Mouse (Mus musculus) kidney, embryonic 15.5 days (tissue): ENCODE results near the gene Rbfox1. TPM values are rescaled to one million over a fixed set of nuclear protein-coding genes. Genes with fewer than 3 reads are reported as not detected.
A peak's percentile ranks its signal among the peaks of the same experiment; 100 is the strongest.

Experiments
- ATAC-seq: fragments of 200-750 bp; cut with Nextera tagmentation; replicated peaks from 2 replicates; pipeline ENCODE4 v1.8.0; 2017; ENCODE audit warnings: moderate TSS enrichment; ENCODE audit not compliant: low FRiP score
- H3K27ac ChIP-seq: fragments of 300-500 bp; sonication (generic); 2 replicates; pipeline ENCODE4 v1.5.1; 2015; ENCODE audit warnings: mild to moderate bottlenecking, inconsistent platforms
- H3K27me3 ChIP-seq: fragments of 300-500 bp; sonication (generic); 2 replicates; pipeline ENCODE4 v1.6.1; 2015; ENCODE audit warnings: inconsistent platforms
- H3K36me3 ChIP-seq: fragments of 300-500 bp; sonication (generic); 2 replicates; pipeline ENCODE4 v1.6.1; 2015; ENCODE audit warnings: inconsistent platforms
- H3K4me1 ChIP-seq: fragments of 300-500 bp; sonication (generic); 2 replicates; pipeline ENCODE4 v1.6.1; 2015; ENCODE audit warnings: inconsistent platforms
- H3K4me2 ChIP-seq: fragments of 300-500 bp; sonication (generic); 2 replicates; pipeline ENCODE4 v1.6.1; 2015; ENCODE audit warnings: moderate library complexity, mild to moderate bottlenecking, inconsistent platforms
- H3K4me3 ChIP-seq: fragments of 300-500 bp; sonication (generic); replicated peaks from 2 replicates; pipeline ENCODE4 v1.5.1; 2015; ENCODE audit warnings: mild to moderate bottlenecking, inconsistent platforms
- H3K9ac ChIP-seq: fragments of 300-500 bp; sonication (generic); 2 replicates; pipeline ENCODE4 v1.6.1; 2015; ENCODE audit warnings: mild to moderate bottlenecking, inconsistent platforms
- H3K9me3 ChIP-seq: fragments of 300-500 bp; sonication (generic); replicated peaks from 2 replicates; pipeline ENCODE4 v1.6.1; 2016; ENCODE audit warnings: inconsistent platforms
- whole genome bisulfite sequencing: fragments of 180-500 bp; shearing (Covaris S2); methylation state at CpG from one replicate; pipeline ENCODE4 v1.1.7; 2015; ENCODE audit warnings: mixed read lengths; 5-methylcytosine and 5-hydroxymethylcytosine counted together
- polyA plus RNA-seq: library from polyadenylated mRNA; unstranded; fragments of >200 nt; fragmentation: Nextera tagmentation; extraction: Ambion mirVana; gene quantifications from 2 replicates; pipeline ENCODE4 v1.2.1, GENCODE M21; 2015

Rbfox1 gene
- polyA plus RNA-seq, 1 experiment from 2014 or later: 6.7 TPM

DNA sequence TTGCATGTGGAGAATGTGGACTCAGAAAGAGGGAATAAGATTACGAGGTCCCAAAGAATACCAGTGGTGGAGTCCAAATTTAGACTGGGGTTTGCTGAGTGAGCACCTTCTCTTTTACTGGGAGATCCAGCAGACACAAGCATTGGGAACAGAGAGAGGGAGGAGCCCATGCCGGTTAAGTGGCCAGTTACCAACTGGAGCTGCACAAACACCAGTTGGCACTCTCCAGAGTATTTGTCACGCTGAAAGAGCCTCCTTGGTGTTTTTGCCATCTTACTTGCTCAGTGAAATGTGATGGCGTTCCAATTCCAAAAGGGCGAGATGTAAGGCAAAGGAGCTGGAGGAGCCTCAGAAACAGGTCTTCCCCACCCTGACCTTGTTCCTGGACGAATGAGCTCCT is 1190.6 kb downstream of the Rbfox1 start:
- no peak overlapping the region for H3K4me3 ChIP-seq
- ATAC-seq: no peak
- H3K9me3 ChIP-seq: no peaks in the 10 kb centered on the region
- no peak overlapping the region for H3K9ac ChIP-seq
- no peaks in the 10 kb centered on the region for H3K27me3 ChIP-seq
- H3K4me2 ChIP-seq: no peak overlapping the region
- no peak overlapping the region for H3K27ac ChIP-seq
- WGBS: 84% methylated on average over 6 of the region's 6 CpGs
- H3K4me1 ChIP-seq: no peaks in the 10 kb centered on the region
- H3K36me3 ChIP-seq: no peaks in the 10 kb centered on the region

GRCm38 (mm10) chr16:7076305-7076704 is 1191.2 kb downstream of the Rbfox1 start:
- WGBS: 92% methylated on average over 1 of the region's 1 CpGs
- no peaks in the 10 kb centered on the region for H3K27me3 ChIP-seq
- no peak overlapping the region for H3K27ac ChIP-seq
- H3K4me1 ChIP-seq: peaks cover 1% of the 10 kb centered on the region; the same call in 1 of the 2 replicates
- H3K9me3 ChIP-seq: no peaks in the 10 kb centered on the region
- no peak for ATAC-seq
- no peak overlapping the region for H3K9ac ChIP-seq
- H3K4me2 ChIP-seq: no peak overlapping the region
- no peaks in the 10 kb centered on the region for H3K36me3 ChIP-seq
- H3K4me3 ChIP-seq: no peak overlapping the region

DNA sequence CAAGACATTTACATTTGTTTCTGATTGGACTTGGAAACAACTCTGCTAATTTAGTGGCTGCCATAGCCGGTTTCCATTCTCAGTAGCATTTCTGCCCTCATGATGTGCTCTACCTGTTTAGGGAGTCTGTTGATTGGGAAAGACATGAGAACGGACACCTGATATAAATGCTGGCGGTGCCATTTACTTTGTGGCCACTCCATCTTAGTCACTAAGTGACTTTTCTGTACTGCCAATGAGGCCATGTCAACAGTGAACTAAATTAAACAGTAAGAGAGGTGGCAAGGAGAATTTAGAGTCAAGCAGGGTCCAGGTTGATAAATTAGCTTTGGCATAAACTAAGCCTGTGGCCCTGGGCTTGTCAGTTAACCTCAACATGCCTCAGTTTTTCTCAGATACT is 1191.6 kb downstream of the Rbfox1 start:
- Histone ChIP-seq H3K9ac (no peak overlapping the region), H3K4me1 (peaks cover 5% of the 10 kb centered on the region), H3K4me2 (no peak overlapping the region), H3K9me3 (no peaks in the 10 kb centered on the region), H3K27me3 (no peaks in the 10 kb centered on the region), H3K4me3 (no peak overlapping the region), H3K36me3 (no peaks in the 10 kb centered on the region), H3K27ac (no peak overlapping the region)
- 90% methylated on average over 3 of the region's 3 CpGs for WGBS
- no peak for ATAC-seq

- Histone ChIP-seq H3K36me3 (no peaks in the 10 kb centered on the region), H3K9ac (no peak overlapping the region), H3K9me3 (no peaks in the 10 kb centered on the region), H3K27ac (no peak overlapping the region), H3K4me3 (no peak overlapping the region), H3K27me3 (no peaks in the 10 kb centered on the region), H3K4me1 (peaks cover 8% of the 10 kb centered on the region), H3K4me2 (no peak overlapping the region)
- ATAC-seq: no peak
- 83% methylated on average over 3 of the region's 3 CpGs for WGBS
Measured at GRCm38 (mm10) chr16:7081074-7081568, 1196.0 kb downstream of the Rbfox1 start.

- peaks cover 8% of the 10 kb centered on the region for H3K4me1 ChIP-seq
- H3K9ac ChIP-seq: no peak overlapping the region
- H3K4me3 ChIP-seq: no peak overlapping the region
- no peaks in the 10 kb centered on the region for H3K27me3 ChIP-seq
- no peak for ATAC-seq
- H3K36me3 ChIP-seq: no peaks in the 10 kb centered on the region
- H3K27ac ChIP-seq: 0 out of 2 replicates have a peak overlapping the region, but pooled peaks have one; percentile 6
- 65% methylated on average over 5 of the region's 5 CpGs for WGBS
- H3K9me3 ChIP-seq: no peaks in the 10 kb centered on the region
- H3K4me2 ChIP-seq: no peak overlapping the region
Measured at GRCm38 (mm10) chr16:7081684-7082255, 1196.6 kb downstream of the Rbfox1 start.

GRCm38 (mm10) chr16:7083937-7084336 is 1198.8 kb downstream of the Rbfox1 start:
- 90% methylated on average over 2 of the region's 2 CpGs for WGBS
- Histone ChIP-seq H3K27me3 (no peaks in the 10 kb centered on the region), H3K27ac (no peak overlapping the region), H3K9me3 (no peaks in the 10 kb centered on the region), H3K4me1 (peaks cover 10% of the 10 kb centered on the region), H3K4me3 (no peak overlapping the region), H3K36me3 (no peaks in the 10 kb centered on the region), H3K9ac (no peak overlapping the region), H3K4me2 (no peak overlapping the region)
- no peak for ATAC-seq

GRCm38 (mm10) chr16:7088601-7089430 is 1203.7 kb downstream of the Rbfox1 start:
- Histone ChIP-seq H3K27me3 (no peaks in the 10 kb centered on the region), H3K4me3 (no peak overlapping the region), H3K27ac (no peak overlapping the region), H3K4me2 (no peak overlapping the region), H3K9me3 (no peaks in the 10 kb centered on the region), H3K4me1 (0 out of 2 replicates have a peak, but pooled peaks cover 9% of the 10 kb centered on the region), H3K9ac (no peak overlapping the region), H3K36me3 (no peaks in the 10 kb centered on the region)
- 44% methylated on average over 10 of the region's 10 CpGs for WGBS
- ATAC-seq: peak; percentile 54

DNA sequence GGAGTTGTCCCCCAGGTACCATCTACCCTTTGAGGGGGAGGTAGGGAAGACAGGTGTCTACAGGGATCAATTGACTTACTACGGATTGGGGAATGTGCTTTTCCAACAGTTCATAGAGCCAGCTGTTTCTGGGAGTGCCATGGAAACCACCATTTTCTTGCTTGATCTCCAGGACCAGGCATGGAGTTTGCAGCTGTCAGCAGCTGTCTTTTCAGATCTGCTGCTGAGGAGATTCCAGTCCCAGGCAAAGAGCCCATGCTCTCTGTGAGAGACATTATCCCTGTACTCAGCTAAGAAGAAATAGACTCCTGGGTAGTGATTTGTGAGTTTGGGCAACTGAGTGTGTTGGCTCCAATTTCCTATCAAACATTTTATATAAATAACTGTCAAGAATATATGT is 1204.3 kb downstream of the Rbfox1 start:
- Histone ChIP-seq H3K9ac (no peak overlapping the region), H3K9me3 (no peaks in the 10 kb centered on the region), H3K4me2 (no peak overlapping the region), H3K27ac (no peak overlapping the region), H3K36me3 (no peaks in the 10 kb centered on the region), H3K4me3 (no peak overlapping the region), H3K27me3 (no peaks in the 10 kb centered on the region), H3K4me1 (0 out of 2 replicates have a peak, but pooled peaks cover 9% of the 10 kb centered on the region)
- 0 out of 2 replicates have a peak, but pooled peaks have one; percentile 9 for ATAC-seq
- 33% methylated on average over 1 of the region's 1 CpGs for WGBS

GRCm38 (mm10) chr16:7090205-7090604 is 1205.0 kb downstream of the Rbfox1 start:
- no peaks in the 10 kb centered on the region for H3K27me3 ChIP-seq
- ATAC-seq: no peak
- no peak overlapping the region for H3K9ac ChIP-seq
- no peaks in the 10 kb centered on the region for H3K9me3 ChIP-seq
- H3K27ac ChIP-seq: no peak overlapping the region
- H3K4me3 ChIP-seq: no peak overlapping the region
- H3K36me3 ChIP-seq: no peaks in the 10 kb centered on the region
- 76% methylated on average over 6 of the region's 6 CpGs for WGBS
- no peak overlapping the region for H3K4me2 ChIP-seq
- 0 out of 2 replicates have a peak, but pooled peaks cover 9% of the 10 kb centered on the region for H3K4me1 ChIP-seq

DNA sequence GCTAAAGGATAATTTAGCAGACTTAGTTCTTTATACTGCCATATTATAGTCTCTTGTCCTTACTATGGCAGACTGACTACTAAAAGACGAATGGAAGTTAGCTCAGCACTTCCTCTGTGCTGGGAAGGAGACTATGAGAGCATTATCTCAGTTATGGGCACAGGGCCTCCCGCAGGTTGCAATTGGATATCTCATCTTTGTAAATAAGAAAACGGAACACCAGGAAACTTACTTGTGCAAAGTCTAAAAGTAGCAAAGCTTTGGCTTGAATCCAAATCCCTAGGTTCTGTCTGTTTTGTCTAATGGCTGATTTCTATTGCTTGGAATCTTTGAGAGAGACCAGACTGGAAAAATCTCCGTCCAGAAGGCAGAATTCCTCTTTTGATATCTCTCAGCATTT is 1207.7 kb downstream of the Rbfox1 start:
- Histone ChIP-seq H3K4me3 (no peak overlapping the region), H3K27ac (no peak overlapping the region), H3K4me1 (0 out of 2 replicates have a peak, but pooled peaks cover 9% of the 10 kb centered on the region), H3K9me3 (no peaks in the 10 kb centered on the region), H3K27me3 (no peaks in the 10 kb centered on the region), H3K4me2 (no peak overlapping the region), H3K36me3 (no peaks in the 10 kb centered on the region), H3K9ac (no peak overlapping the region)
- no peak for ATAC-seq
- 68% methylated on average over 4 of the region's 4 CpGs for WGBS

GRCm38 (mm10) chr16:7093686-7094085 is 1208.5 kb downstream of the Rbfox1 start:
- Histone ChIP-seq H3K36me3 (no peaks in the 10 kb centered on the region), H3K9ac (no peak overlapping the region), H3K4me1 (0 out of 2 replicates have a peak, but pooled peaks cover 8% of the 10 kb centered on the region), H3K4me3 (no peak overlapping the region), H3K9me3 (no peaks in the 10 kb centered on the region), H3K27ac (no peak overlapping the region), H3K4me2 (no peak overlapping the region), H3K27me3 (no peaks in the 10 kb centered on the region)
- ATAC-seq: no peak
- 93% methylated on average over 3 of the region's 3 CpGs for WGBS

DNA sequence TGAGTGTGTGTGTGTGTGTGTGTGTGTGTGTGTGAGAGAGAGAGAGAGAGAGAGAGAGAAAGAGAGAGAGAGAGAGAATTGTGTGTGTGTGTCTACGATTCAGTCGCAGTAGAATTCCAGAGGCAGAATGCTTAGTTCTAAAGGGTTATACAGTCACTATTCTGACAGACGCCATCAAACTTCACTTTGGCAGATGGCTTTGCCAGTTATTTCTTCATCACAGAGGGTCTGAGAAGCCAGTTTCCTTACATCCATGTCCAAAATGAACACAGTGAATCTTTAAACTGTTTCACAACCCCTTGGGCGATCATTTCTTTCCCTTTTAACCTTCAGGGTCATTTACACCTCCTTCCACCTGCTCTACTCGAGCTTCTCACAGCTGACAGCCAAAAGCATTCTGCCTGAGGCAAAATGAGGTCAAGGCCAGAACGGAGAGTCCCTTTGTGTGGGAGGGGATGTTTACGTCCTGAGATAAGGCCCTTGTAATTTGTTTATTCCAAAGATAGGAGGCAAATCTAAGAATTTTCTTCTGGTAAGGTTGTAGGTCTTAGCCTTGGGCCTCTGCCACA is 1209.1 kb downstream of the Rbfox1 start:
- Histone ChIP-seq H3K27ac (no peak overlapping the region), H3K9ac (no peak overlapping the region), H3K27me3 (no peaks in the 10 kb centered on the region), H3K4me1 (0 out of 2 replicates have a peak, but pooled peaks cover 3% of the 10 kb centered on the region), H3K36me3 (no peaks in the 10 kb centered on the region), H3K9me3 (no peaks in the 10 kb centered on the region), H3K4me3 (no peak overlapping the region), H3K4me2 (no peak overlapping the region)
- no peak for ATAC-seq
- whole genome bisulfite sequencing: 74% methylated on average over 7 of the region's 7 CpGs
